Mouse (Mus musculus) kidney, adult 2 months (tissue): ENCODE measurements around the gene Slc25a47.

Experiments used
- CTCF ChIP-seq: fragments of 200-500 bp; conservative IDR thresholded peaks from 2 replicates; pipeline ENCODE4 v1.5.1; 2011; ENCODE audit warnings: low read depth, mild to moderate bottlenecking, control low read depth, low read length, moderate library complexity, mixed read lengths; ENCODE audit not compliant: insufficient read depth, insufficient read length
- POLR2A ChIP-seq: fragments of 200-500 bp; IDR thresholded peaks from one replicate; pipeline ENCODE4 v1.6.1; 2011; ENCODE audit warnings: low read depth, low read length, control low read depth

- TF ChIP-seq POLR2A (no peak), CTCF (no peak)
Measured at GRCm38 (mm10) chr12:108826958-108827535, 8.8 kb upstream of the Slc25a47 start.
